15 mouse cellular contexts compared by ENCODE assay signal in the genomic region with DNA sequence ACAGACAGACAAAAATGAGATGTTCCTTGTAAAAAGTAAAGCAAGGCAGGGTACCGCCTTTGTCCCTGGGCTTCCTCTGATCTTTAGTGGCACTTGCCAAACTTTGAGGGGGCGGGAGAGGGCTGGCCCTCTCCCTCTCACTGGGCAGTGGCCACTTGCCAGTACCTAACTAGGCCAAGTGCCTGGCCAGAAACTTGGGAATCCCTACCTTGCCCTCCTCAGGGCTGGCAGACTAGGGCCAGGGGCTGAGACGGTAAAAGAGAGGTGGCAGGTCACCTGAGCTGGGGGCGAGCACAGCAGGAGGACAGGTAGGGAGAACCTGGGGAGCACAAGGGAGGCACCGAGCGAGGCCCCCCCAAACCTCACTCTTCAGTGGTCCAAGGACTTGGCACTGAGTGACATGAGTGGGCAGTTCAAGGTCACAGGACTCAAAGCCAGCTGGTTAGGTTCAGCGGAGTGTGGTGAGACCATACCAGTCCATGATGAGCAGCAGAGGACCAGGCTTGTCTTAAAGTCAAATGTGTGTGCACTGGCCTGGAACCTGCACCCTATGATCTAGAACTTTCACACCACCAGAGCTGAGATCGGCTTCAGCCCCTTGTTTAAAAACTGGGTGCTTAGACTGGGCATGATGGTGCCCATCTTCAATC. TPM values are rescaled to one million over a fixed set of nuclear protein-coding genes. Genes with fewer than 3 reads are reported as not detected.
DNase-seq lines count a peak whose midpoint lies in the region; ATAC-seq lines count a peak whose summit lies in the region.
"Had no signal": no experiment of that assay in that cellular context is flagged by ENCODE, and none has a peak within 500 bp of the region (broad histone marks: within the 10 kb centered on the region; RNA-seq: fewer than 3 reads in every experiment).

No protein-coding gene starts in this region.

- no peak overlapping the region for H3K27ac ChIP-seq in kidney, embryonic 16.5 days (ENCODE audit: low read length)
- H3K27ac ChIP-seq: heart, adult 2 months; hindbrain, embryonic 14.5 days; limb, embryonic 12.5 days; lung, embryonic 15.5 days had no signal

- 75% methylated on average over 8 of the region's 8 CpGs for WGBS in kidney, embryonic 16.5 days

- peaks cover 26% of the 10 kb centered on the region; the same call in 1 of the 2 replicates for H3K27me3 ChIP-seq in kidney, embryonic 16.5 days (ENCODE audit: insufficient read depth, low read length)
- H3K27me3 ChIP-seq: forebrain, embryonic 15.5 days had no signal

- DNase-seq in cerebellum, adult 11-12 months = peak; percentile 65
- no peak for DNase-seq in cerebellum, adult 8-10 months
- peak; percentile 88 for DNase-seq in kidney, adult 11 months
- peak; percentile 52 for DNase-seq in Muller cell, postnatal 12 days (ENCODE audit: inconsistent ontology term)
- peak; percentile 40 for DNase-seq in gastrocnemius, postnatal 25 days
- no peak for DNase-seq in thymus, postnatal 36 days
- DNase-seq in layer of hippocampus, adult 9-10 months (ENCODE audit: low spot score) = no peak
- DNase-seq: midbrain, embryonic 14.5 days; spleen, adult 18-20 months had no signal

- H3K4me3 ChIP-seq in kidney, embryonic 16.5 days (ENCODE audit: low read length) = no peak overlapping the region
- H3K4me3 ChIP-seq: forebrain, embryonic 15.5 days; heart, adult 2 months; limb, embryonic 12.5 days; lung, embryonic 15.5 days had no signal

- H3K36me3 ChIP-seq in kidney, embryonic 16.5 days (ENCODE audit: insufficient read depth, low read length) = no peaks in the 10 kb centered on the region
- H3K36me3 ChIP-seq: forebrain, embryonic 15.5 days; limb, embryonic 12.5 days; lung, embryonic 15.5 days had no signal

- H3K4me2 ChIP-seq in kidney, embryonic 16.5 days (replicated peaks; ENCODE audit: low read depth, low read length) = no peak overlapping the region
- H3K4me2 ChIP-seq: forebrain, embryonic 15.5 days; hindbrain, embryonic 14.5 days; limb, embryonic 12.5 days; lung, embryonic 15.5 days had no signal

- H3K9me3 ChIP-seq in kidney, embryonic 16.5 days (ENCODE audit: low read length) = no peaks in the 10 kb centered on the region
- H3K9me3 ChIP-seq: forebrain, embryonic 15.5 days; limb, embryonic 12.5 days; lung, embryonic 15.5 days had no signal

- ATAC-seq in kidney, embryonic 16.5 days (ENCODE audit: low FRiP score, low TSS enrichment) = no peak

- peaks cover 58% of the 10 kb centered on the region for H3K4me1 ChIP-seq in kidney, embryonic 16.5 days (ENCODE audit: insufficient read depth, low read length)

- no peak overlapping the region for H3K9ac ChIP-seq in kidney, embryonic 16.5 days (replicated peaks; ENCODE audit: low read length)
- H3K9ac ChIP-seq: forebrain, embryonic 15.5 days; hindbrain, embryonic 14.5 days; limb, embryonic 12.5 days; lung, embryonic 15.5 days had no signal

RNA-seq across cellular contexts. Expression of gene Otub1, which starts 25.2 kb away (rescaled TPM):
- 231 and 241 TPM in 2 replicates for polyA plus RNA-seq in kidney, embryonic 16.5 days (2015; fragmentation: Nextera tagmentation; extraction: Ambion mirVana)
- total RNA-seq in gastrocnemius, postnatal 25 days (2021) = 10 to 100 TPM; 48.4 to 48.5 TPM

RNA-seq across cellular contexts. Expression of gene Cox8a, which starts 36.5 kb away (rescaled TPM):
- polyA plus RNA-seq in kidney, embryonic 16.5 days (2015; fragmentation: Nextera tagmentation; extraction: Ambion mirVana) = 1,116 and 1,175 TPM in 2 replicates
- 100 to 1,000 TPM; 101 to 120 TPM for total RNA-seq in gastrocnemius, postnatal 25 days (2021)

Comparison
In these comparisons a context has a peak if more than half of its experiments do, and no peak if none do; other contexts are left out.
1. DNase-seq: peak in cerebellum, adult 11-12 months (single experiment), kidney, adult 11 months (single experiment), Muller cell, postnatal 12 days (single experiment) and gastrocnemius, postnatal 25 days (single experiment); none in cerebellum, adult 8-10 months (single experiment), thymus, postnatal 36 days (0 of 2) and layer of hippocampus, adult 9-10 months (single experiment).